Comparison of ENCODE assay signal across 25 mouse cellular contexts in genomic region chr1:189605598-189606126, GRCm38 (mm10).
A peak's percentile ranks its signal among the peaks of the same experiment; 100 is the strongest.
DNase-seq lines count a peak whose midpoint lies in the region; ATAC-seq and TF ChIP-seq lines count a peak whose summit lies in the region.
"Had no signal": no experiment of that assay in that cellular context is flagged by ENCODE, and none has a peak within 500 bp of the region (broad histone marks: within the 10 kb centered on the region; RNA-seq: fewer than 3 reads in every experiment).

No protein-coding gene starts in this region.

- no peaks in the 10 kb centered on the region for H3K36me3 ChIP-seq in spleen, adult 2 months (ENCODE audit: control insufficient read depth, insufficient read depth, low read length)
- H3K36me3 ChIP-seq in CH12.LX (replicated peaks in 1 of 2; ENCODE audit: control insufficient read depth in 1 of 2, insufficient read depth in 1 of 2, low read length in 1 of 2) = no peaks in the 10 kb centered on the region
- no peaks in the 10 kb centered on the region for H3K36me3 ChIP-seq in splenic B cell, adult 2 months (ENCODE audit: control insufficient read depth, insufficient read depth, low read length, poor library complexity, severe bottlenecking)
- H3K36me3 ChIP-seq: embryonic facial prominence, embryonic 13.5 days; embryonic facial prominence, embryonic 15.5 days; forebrain, embryonic 10.5 days; forebrain, embryonic 12.5 days had no signal

- peaks cover 26% of the 10 kb centered on the region for H3K4me1 ChIP-seq in spleen, adult 2 months (ENCODE audit: control insufficient read depth, insufficient read depth, insufficient read length)
- peaks cover 14 to 44% of the 10 kb centered on the region in 2 experiments for H3K4me1 ChIP-seq in CH12.LX (ENCODE audit: control insufficient read depth in 1 of 2, insufficient read depth in 2 of 2)
- H3K4me1 ChIP-seq: embryonic facial prominence, embryonic 15.5 days; forebrain, embryonic 10.5 days; forebrain, embryonic 12.5 days had no signal

- H3K27me3 ChIP-seq in spleen, adult 2 months (ENCODE audit: control insufficient read depth, insufficient read depth, low read length) = no peaks in the 10 kb centered on the region
- no peaks in the 10 kb centered on the region for H3K27me3 ChIP-seq in CH12.LX (replicated peaks)
- H3K27me3 ChIP-seq in splenic B cell, adult 2 months (ENCODE audit: control insufficient read depth, insufficient read depth, low read length, poor library complexity, severe bottlenecking) = no peaks in the 10 kb centered on the region
- H3K27me3 ChIP-seq: embryonic facial prominence, embryonic 13.5 days; embryonic facial prominence, embryonic 15.5 days; forebrain, embryonic 12.5 days had no signal

- no peak for TF ChIP-seq POLR2A in spleen, adult 2 months (IDR thresholded peaks at IDR 0.05; ENCODE audit: low read depth, low read length)
- TF ChIP-seq POLR2A in CH12.LX (IDR thresholded peaks at IDR 0.05; ENCODE audit: low read depth, low read length) = no peak

- H3K9me3 ChIP-seq in CH12.LX (replicated peaks; ENCODE audit: low read length) = peaks cover 4% of the 10 kb centered on the region
- H3K9me3 ChIP-seq: embryonic facial prominence, embryonic 13.5 days; embryonic facial prominence, embryonic 15.5 days; forebrain, embryonic 10.5 days; forebrain, embryonic 12.5 days had no signal

- H3K27ac ChIP-seq in spleen, adult 2 months (ENCODE audit: insufficient read depth, low read length) = 0 out of 2 replicates have a peak overlapping the region, but pooled peaks have one; percentile 25
- no peak overlapping the region for H3K27ac ChIP-seq in CH12.LX (ENCODE audit: insufficient read depth, low read depth)
- H3K27ac ChIP-seq: embryonic facial prominence, embryonic 13.5 days; embryonic facial prominence, embryonic 15.5 days; forebrain, embryonic 10.5 days; forebrain, embryonic 12.5 days had no signal

- TF ChIP-seq CTCF in spleen, adult 2 months (IDR thresholded peaks at IDR 0.05; ENCODE audit: extremely low read depth, insufficient read depth, insufficient read length, insufficient replicate concordance) = no peak
- no peak for TF ChIP-seq CTCF in CH12.LX (conservative IDR thresholded peaks at IDR 0.05 in 1 of 2, IDR thresholded peaks at IDR 0.05 in 1 of 2; ENCODE audit: low read depth in 2 of 2, low read length in 2 of 2)

- no peak overlapping the region for H3K4me3 ChIP-seq in spleen, adult 2 months (ENCODE audit: extremely low read depth, insufficient read depth, insufficient read length)
- H3K4me3 ChIP-seq in CH12.LX (replicated peaks in 1 of 3; ENCODE audit: low read depth in 2 of 3, low read length in 2 of 3, poor library complexity in 1 of 3) = no peak overlapping the region
- H3K4me3 ChIP-seq: embryonic facial prominence, embryonic 13.5 days; embryonic facial prominence, embryonic 15.5 days; erythroblast, embryonic 14.5 days; forebrain, embryonic 10.5 days; forebrain, embryonic 12.5 days had no signal

- no peak for ATAC-seq in inflammation-experienced regulatory T-cells, adult 6 months
- ATAC-seq: CD4-positive, CD25-positive, alpha-beta regulatory T cell, adult 4 months; forebrain, embryonic 14.5 days; forebrain, embryonic 16.5 days had no signal

- 68% methylated on average over 8 of the region's 8 CpGs for WGBS in spleen, adult 2 months

- TF ChIP-seq RAD21 in CH12.LX (IDR thresholded peaks at IDR 0.05; ENCODE audit: low read depth, low read length) = no peak

- dilution Hi-C loops in CH12.LX (cut with MboI; ENCODE audit: extremely low pct_ligation_motif_present, extremely low pct_unique_long_range_greater_than_20kb, low sequenced_read_pairs) = no loop called here

- in situ Hi-C loops in CH12.LX (cut with MboI; ENCODE audit: low pct_ligation_motif_present, low pct_unique_long_range_greater_than_20kb, low sequenced_read_pairs) = no loop called here

- no peak overlapping the region for H3K9ac ChIP-seq in CH12.LX (ENCODE audit: insufficient read depth, low read depth)
- H3K9ac ChIP-seq: embryonic facial prominence, embryonic 13.5 days; embryonic facial prominence, embryonic 15.5 days; forebrain, embryonic 12.5 days had no signal

- DNase-seq in spleen, adult 2 months (ENCODE audit: low read depth in 1 of 2, low spot score in 2 of 2) = peak in 1 of 2 experiments; percentile 29
- DNase-seq in spleen, postnatal 10 days (ENCODE audit: low spot score in 2 of 2) = no peak
- DNase-seq in A20 (ENCODE audit: low read depth, low spot score) (peak; percentile 76), CH12.LX (ENCODE audit: extremely low read depth) (peak; percentile 78)
- peak; percentile 72 for DNase-seq in splenic B cell, adult 2 months (ENCODE audit: low read depth, low spot score)
- no peak for DNase-seq in kidney, postnatal 10 days
- DNase-seq: adrenal gland, adult 2 months; adrenal gland, postnatal 10 days; adrenal gland, postnatal 25 days; cerebellum, adult 11 months; cerebellum, adult 18-20 months; cerebellum, adult 8-10 months; cerebellum, adult 9-11 months; cerebellum, postnatal 14 days; cerebellum, postnatal 36 days; embryo, embryonic 11 days had no signal

- H3K79me2 ChIP-seq in CH12.LX (replicated peaks; ENCODE audit: control insufficient read depth, extremely low read depth, insufficient read depth, poor library complexity, severe bottlenecking) = no peaks in the 10 kb centered on the region

- H3K4me2 ChIP-seq in CH12.LX (ENCODE audit: insufficient read depth, low read depth, poor library complexity, severe bottlenecking) = 0 out of 2 replicates have a peak overlapping the region, but pooled peaks have one; percentile 16
- H3K4me2 ChIP-seq: embryonic facial prominence, embryonic 13.5 days; embryonic facial prominence, embryonic 15.5 days; forebrain, embryonic 12.5 days had no signal

- TF ChIP-seq EP300 in CH12.LX (IDR thresholded peaks at IDR 0.05; ENCODE audit: low read length) = peak; percentile 72

TF ChIP-seq in CH12.LX, 34 proteins besides CTCF, POLR2A, EP300 and RAD21:
- TF ChIP-seq PAX5 (IDR thresholded peaks at IDR 0.05; ENCODE audit: low read length) (no peak), MAZ (IDR thresholded peaks at IDR 0.05; ENCODE audit: low read depth, low read length) (no peak), ZKSCAN1 (IDR thresholded peaks at IDR 0.05; ENCODE audit: borderline replicate concordance, low read depth, low read length) (no peak), HCFC1 (IDR thresholded peaks at IDR 0.05; ENCODE audit: low read depth, low read length) (no peak), TCF12 (IDR thresholded peaks at IDR 0.05; ENCODE audit: low read depth, low read length) (peak; percentile 72; the same call in 1 of the 2 replicates), ZC3H11A (IDR thresholded peaks at IDR 0.05; ENCODE audit: low read depth, low read length) (no peak), MEF2A (IDR thresholded peaks at IDR 0.05; ENCODE audit: borderline replicate concordance, low read depth, low read length) (no peak), ZMIZ1 (IDR thresholded peaks at IDR 0.05; ENCODE audit: low read depth, low read length) (no peak), JUND (conservative IDR thresholded peaks at IDR 0.05; ENCODE audit: low read depth, low read length) (0 out of 2 replicates have a peak, but pooled peaks have one; percentile 42), SIN3A (IDR thresholded peaks at IDR 0.05; ENCODE audit: low read length) (0 out of 2 replicates have a peak, but pooled peaks have one; percentile 17), MAX (IDR thresholded peaks at IDR 0.05; ENCODE audit: low read length) (no peak; the same call in 1 of the 2 replicates), CHD1 (IDR thresholded peaks at IDR 0.05; ENCODE audit: low read depth, low read length) (no peak), GABPA (IDR thresholded peaks at IDR 0.05; ENCODE audit: insufficient replicate concordance, low read depth, low read length) (no peak), MYC (IDR thresholded peaks at IDR 0.05; ENCODE audit: low read depth, low read length) (peak; percentile 68; the same call in 1 of the 2 replicates), SMC3 (IDR thresholded peaks at IDR 0.05; ENCODE audit: low read depth, low read length) (no peak), KAT2A (IDR thresholded peaks at IDR 0.05; ENCODE audit: insufficient replicate concordance, low read length) (no peak), NRF1 (IDR thresholded peaks at IDR 0.05; ENCODE audit: low read depth, low read length) (no peak), MAFK (IDR thresholded peaks at IDR 0.05; ENCODE audit: insufficient replicate concordance, low read length) (no peak), ETS1 (conservative IDR thresholded peaks at IDR 0.05; ENCODE audit: low read depth, low read length) (peak; percentile 50), RCOR1 (conservative IDR thresholded peaks at IDR 0.05; ENCODE audit: low read depth, low read length) (0 out of 2 replicates have a peak, but pooled peaks have one; percentile 12), ZNF384 (IDR thresholded peaks at IDR 0.05; ENCODE audit: low read depth, low read length) (no peak), MXI1 (IDR thresholded peaks at IDR 0.05; ENCODE audit: low read depth, low read length) (no peak), E2F4 (IDR thresholded peaks at IDR 0.05; ENCODE audit: insufficient replicate concordance, low read depth, low read length) (no peak), USF2 (conservative IDR thresholded peaks at IDR 0.05; ENCODE audit: low read depth, low read length) (no peak), TBP (conservative IDR thresholded peaks at IDR 0.05; ENCODE audit: low read depth, low read length) (no peak), JUN (IDR thresholded peaks at IDR 0.05; ENCODE audit: insufficient read depth, low read depth, low read length) (peak; percentile 11; the same call in 1 of the 2 replicates), BHLHE40 (IDR thresholded peaks at IDR 0.05; ENCODE audit: low read depth, low read length) (peak; percentile 61), NELFE (IDR thresholded peaks at IDR 0.05; ENCODE audit: low read depth, low read length) (no peak), UBTF (IDR thresholded peaks at IDR 0.05; ENCODE audit: low read depth, low read length) (no peak), USF1 (IDR thresholded peaks at IDR 0.05; ENCODE audit: low read depth, low read length) (no peak), IRF4 (IDR thresholded peaks at IDR 0.05; ENCODE audit: low read depth, low read length) (peak; percentile 74), ELF1 (IDR thresholded peaks at IDR 0.05; ENCODE audit: low read depth, low read length) (no peak), CHD2 (IDR thresholded peaks at IDR 0.05; ENCODE audit: low read length) (no peak), POLR2AphosphoS2 (IDR thresholded peaks at IDR 0.05; ENCODE audit: low read depth, low read length) (no peak)

Comparison
In these comparisons a context has a peak if more than half of its experiments do, and no peak if none do; other contexts are left out.
1. DNase-seq: peak in A20 (single experiment), CH12.LX (single experiment) and splenic B cell, adult 2 months (single experiment); none in spleen, postnatal 10 days (0 of 2) and kidney, postnatal 10 days (single experiment).